Mouse (Mus musculus) NIH3T3 (cell line): ENCODE data around the gene Trafd1.

ENCODE experiments used
- DNase-seq: peaks from one replicate; pipeline ENCODE4 v3.0.0-alpha.2; 2012; ENCODE audit warnings: low read depth

Trafd1 gene

GRCm38 (mm10) chr5:121384757-121385460, 523 bp downstream of the Trafd1 start:
- peak; percentile 54 for DNase-seq

- no peak for DNase-seq
Observed at GRCm38 (mm10) chr5:121383857-121384756, 1.3 kb downstream of the Trafd1 start.

GRCm38 (mm10) chr5:121380692-121381091, 4.7 kb downstream of the Trafd1 start:
- peak; percentile 47 for DNase-seq

GRCm38 (mm10) chr5:121378678-121379256, 6.7 kb downstream of the Trafd1 start:
- peak; percentile 35 for DNase-seq

DNA sequence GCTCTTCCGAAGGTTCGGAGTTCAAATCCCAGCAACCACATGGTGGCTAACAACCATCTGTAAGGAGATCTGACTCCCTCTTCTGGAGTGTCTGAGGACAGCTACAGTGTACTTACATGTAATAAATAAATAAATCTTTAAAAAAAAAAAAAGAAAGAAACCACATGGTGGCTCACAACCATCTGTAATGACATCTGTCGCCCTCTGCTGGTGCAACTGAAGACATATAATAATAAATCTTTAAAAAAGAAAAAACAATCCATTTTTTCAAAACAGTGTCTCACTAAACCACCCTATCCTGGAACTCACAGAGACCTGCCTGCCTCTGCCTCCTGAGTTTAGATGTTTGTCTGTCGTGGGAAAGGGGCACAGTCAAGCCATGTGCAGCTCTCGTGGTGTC, 8.5 kb downstream of the Trafd1 start:
- DNase-seq = peak; percentile 79

DNA sequence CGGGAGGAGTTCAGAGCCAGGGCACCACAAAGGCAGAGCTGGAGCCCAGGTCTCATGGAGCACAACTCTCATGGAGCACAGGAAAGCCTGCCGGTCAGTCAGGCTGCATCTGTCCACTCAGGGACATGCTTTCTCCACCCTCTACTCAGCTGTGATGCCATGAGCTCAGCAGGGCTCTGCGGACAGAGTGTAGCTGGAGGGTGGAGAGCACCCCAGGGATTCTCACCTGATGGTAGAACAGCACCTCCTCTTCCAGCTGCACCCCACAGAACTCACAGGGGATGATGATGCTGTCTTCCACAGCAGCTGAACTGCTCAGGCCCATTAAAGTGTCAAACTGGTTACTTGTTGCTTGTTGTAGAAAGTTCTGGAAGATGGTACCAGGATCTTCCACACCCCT, 10.6 kb downstream of the Trafd1 start:
- no peak for DNase-seq

- DNase-seq = no peak
Observed at GRCm38 (mm10) chr5:121371712-121372111, 13.7 kb downstream of the Trafd1 start.

- no peak for DNase-seq
Observed at GRCm38 (mm10) chr5:121367255-121367654, 18.2 kb downstream of the Trafd1 start.

DNA sequence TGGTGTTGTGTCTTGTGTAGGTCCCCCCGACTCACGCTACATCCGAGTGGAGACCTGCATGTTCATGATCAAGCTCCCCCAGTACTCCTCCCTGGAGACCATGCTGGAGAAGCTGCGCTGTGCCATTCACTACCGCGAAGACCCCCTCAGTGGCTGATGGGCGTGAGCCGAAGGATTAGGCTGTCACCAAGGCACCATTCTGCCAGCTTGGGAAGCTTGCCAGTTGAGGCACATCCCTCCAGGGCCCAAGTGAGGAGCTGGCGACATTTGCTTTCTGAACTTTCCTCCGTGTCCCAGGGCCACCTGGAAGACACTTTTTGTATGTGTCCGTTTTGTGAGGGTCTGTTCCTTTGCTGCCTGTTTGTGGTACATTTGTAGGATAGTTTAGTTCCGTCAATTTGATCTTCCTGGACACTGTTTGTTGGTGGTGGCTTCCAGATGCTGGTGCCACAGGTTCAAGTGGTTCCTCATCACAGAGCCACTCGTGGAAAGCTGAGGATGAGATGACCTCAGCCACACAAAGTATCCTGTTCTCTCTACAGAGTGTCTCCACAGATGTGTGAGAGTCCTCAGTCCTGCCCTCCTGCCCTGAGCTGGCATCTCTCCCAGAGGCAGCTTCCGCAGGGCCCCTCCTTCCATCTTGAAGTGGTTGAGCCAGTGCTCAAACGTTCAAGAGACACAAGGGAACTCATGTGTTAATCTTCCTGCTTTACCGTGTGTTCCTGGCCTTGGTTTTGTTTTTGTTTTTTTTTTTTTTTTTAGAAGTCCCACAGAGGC, 18.8 kb downstream of the Trafd1 start:
- peak; percentile 22 for DNase-seq

DNA sequence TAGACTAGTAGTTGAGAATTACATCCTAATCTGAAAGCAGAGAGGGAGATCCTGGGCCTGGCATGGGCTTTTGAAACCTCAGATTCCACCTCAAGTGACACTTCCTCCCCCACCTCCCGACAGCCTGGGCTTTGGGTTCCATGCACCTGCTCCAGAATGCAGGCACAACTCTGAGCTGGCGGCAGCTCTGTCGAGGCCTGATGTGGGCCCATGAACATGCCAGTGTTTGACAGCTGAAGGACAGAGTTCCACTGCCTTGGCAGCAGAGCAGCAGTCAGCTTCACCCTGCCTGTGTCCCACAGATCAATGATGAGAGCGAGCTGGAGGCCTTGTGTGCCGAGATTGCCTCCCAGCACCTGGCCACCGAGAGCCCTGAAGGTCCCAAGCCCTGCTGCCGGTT, 22.0 kb downstream of the Trafd1 start:
- DNase-seq = no peak

GRCm38 (mm10) chr5:121361696-121362095, 23.7 kb downstream of the Trafd1 start:
- DNase-seq = no peak

DNA sequence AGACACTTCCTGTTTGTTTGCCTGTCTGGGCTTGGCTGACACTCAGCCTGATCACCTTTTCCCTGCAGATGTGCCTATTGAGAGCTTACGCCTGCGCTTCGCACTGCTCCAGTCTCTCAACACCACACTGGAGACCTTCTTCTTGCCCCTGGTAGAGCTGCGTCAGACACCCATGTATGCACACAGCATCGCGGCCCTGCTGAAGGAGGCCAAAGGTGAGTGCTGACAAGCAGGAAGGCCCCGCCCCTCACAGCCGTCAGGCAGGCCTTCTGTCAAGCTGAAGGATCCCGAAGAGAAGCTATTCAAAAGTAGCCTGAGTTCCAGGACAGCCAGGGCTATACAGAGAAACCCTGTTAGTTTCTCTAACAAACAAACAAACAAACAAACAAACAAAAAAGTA, 26.2 kb downstream of the Trafd1 start:
- DNase-seq = no peak

GRCm38 (mm10) chr5:121343997-121344396, 41.4 kb downstream of the Trafd1 start:
- DNase-seq = no peak

- DNase-seq = no peak
Observed at GRCm38 (mm10) chr5:121342490-121342889, 42.9 kb downstream of the Trafd1 start.

- DNase-seq = peak; percentile 44
Observed at GRCm38 (mm10) chr5:121340965-121341473, 44.4 kb downstream of the Trafd1 start.

GRCm38 (mm10) chr5:121339507-121340230, 45.8 kb downstream of the Trafd1 start:
- peak; percentile 74 for DNase-seq

- DNase-seq = no peak
Observed at GRCm38 (mm10) chr5:121336776-121337175, 48.7 kb downstream of the Trafd1 start.

DNA sequence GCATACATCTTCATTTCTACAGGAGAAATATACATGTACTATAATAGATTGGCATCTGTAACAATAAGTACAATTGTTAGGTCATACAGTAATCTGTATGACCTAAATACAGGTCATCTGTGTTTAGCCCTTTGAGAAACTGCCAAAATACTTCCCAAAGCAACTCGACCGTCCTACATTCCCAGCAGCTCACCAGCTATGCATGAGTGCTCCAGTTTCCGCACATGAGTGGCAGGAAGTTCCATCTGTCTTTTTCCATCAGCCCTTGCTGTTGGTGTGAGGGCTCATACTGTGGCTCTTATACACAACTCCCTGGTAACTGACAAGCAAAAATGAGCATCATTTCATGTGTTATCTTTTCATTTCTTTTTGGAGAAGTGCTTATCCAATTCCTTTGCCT, 49.4 kb downstream of the Trafd1 start:
- no peak for DNase-seq

- DNase-seq = no peak
Observed at GRCm38 (mm10) chr5:121335426-121335825, 50.0 kb downstream of the Trafd1 start.

GRCm38 (mm10) chr5:121334454-121334853, 51.0 kb downstream of the Trafd1 start:
- DNase-seq = no peak

DNA sequence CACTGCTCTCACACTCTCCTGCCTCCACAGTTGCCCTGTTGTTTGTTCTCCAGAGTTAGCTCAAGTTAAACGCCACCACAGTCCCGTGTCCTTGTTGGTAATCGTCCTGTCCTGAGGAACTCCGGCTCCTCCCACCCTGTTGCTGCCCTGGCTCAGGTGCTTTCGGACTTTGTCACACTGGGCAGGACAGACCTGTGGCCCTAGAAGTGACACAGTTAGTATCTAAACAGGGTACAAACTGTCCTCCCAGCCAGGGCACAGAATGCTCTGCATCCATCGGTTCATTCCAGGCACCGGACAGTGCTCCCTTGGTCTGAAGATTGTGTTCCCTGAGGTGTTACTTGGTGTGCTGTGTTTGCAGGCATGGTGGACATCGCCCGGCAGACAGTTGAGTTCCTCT, 51.5 kb downstream of the Trafd1 start:
- DNase-seq = no peak
